Mouse (Mus musculus) thymus, adult 2 months (tissue): ENCODE data around the gene Slc22a17.

Experiments used
- CTCF ChIP-seq: fragments of 200-500 bp; IDR thresholded peaks from 2 replicates; pipeline ENCODE4 v1.5.1; 2012; ENCODE audit warnings: mild to moderate bottlenecking, control low read depth, low read length, moderate library complexity, borderline replicate concordance; ENCODE audit not compliant: control insufficient read depth, poor library complexity, insufficient read depth; ENCODE audit errors: extremely low read depth
- POLR2A ChIP-seq: fragments of 200-500 bp; IDR thresholded peaks from 2 replicates; pipeline ENCODE4 v1.6.1; 2012; ENCODE audit warnings: mild to moderate bottlenecking, low read length, control low read depth, moderate library complexity; ENCODE audit not compliant: control insufficient read depth, poor library complexity, insufficient read depth; ENCODE audit errors: extremely low read depth

DNA sequence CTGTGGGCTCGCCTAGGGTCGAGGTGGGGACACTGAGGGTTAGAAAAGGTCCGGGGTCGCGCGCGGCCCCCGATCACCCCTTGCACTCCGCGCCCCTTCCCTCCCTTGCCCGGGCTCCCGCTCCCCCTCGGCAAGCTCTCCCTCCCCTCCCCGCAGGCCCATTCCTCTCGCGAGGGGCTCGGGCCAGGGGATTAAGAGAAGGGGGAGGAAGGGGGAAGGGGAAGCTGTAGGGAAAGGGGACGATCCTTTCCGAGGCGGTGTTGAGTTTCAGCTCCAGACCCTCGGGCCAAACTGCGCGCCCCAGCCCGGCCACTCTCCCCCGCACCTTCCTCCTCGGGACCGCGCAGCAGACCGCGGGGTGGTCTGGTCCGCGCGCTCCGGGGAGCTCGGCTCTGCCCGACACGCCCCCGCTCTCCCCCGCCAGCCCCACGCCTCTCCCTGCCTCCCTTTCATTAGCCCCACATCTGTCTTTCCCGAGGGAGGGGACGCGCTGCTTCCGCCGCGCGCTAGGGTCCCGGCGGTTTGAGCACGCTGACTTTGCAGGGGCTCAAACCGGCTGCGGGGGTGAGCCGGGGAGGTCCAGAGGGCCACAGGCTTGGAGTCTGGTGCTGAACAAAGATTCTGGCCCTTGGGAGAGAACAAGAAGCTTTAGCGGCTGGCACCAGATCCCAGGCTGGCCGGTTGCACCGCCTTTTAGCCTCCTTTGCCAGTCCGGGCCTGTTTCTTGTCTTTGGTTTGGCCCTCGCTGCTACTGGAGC, 13.6 kb upstream of the Slc22a17 start:
- no peak for TF ChIP-seq CTCF
- TF ChIP-seq POLR2A: no peak
